Mouse (Mus musculus) thymus, adult 2 months (tissue): ENCODE results near the gene Sult2b1.

Experiments used
- CTCF ChIP-seq: fragments of 200-500 bp; IDR thresholded peaks from 2 replicates; pipeline ENCODE4 v1.5.1; 2012; ENCODE audit warnings: mild to moderate bottlenecking, control low read depth, low read length, moderate library complexity, borderline replicate concordance; ENCODE audit not compliant: control insufficient read depth, poor library complexity, insufficient read depth; ENCODE audit errors: extremely low read depth
- POLR2A ChIP-seq: fragments of 200-500 bp; IDR thresholded peaks from 2 replicates; pipeline ENCODE4 v1.6.1; 2012; ENCODE audit warnings: mild to moderate bottlenecking, low read length, control low read depth, moderate library complexity; ENCODE audit not compliant: control insufficient read depth, poor library complexity, insufficient read depth; ENCODE audit errors: extremely low read depth

- TF ChIP-seq CTCF (no peak), POLR2A (no peak)
These were observed 78.6 kb downstream of the Sult2b1 start for GRCm38 (mm10) chr7:45705873-45706281.
